Mouse (Mus musculus) heart, postnatal 0 days (tissue): ENCODE measurements around the gene Slc18b1. TPM values are rescaled to one million over a fixed set of nuclear protein-coding genes. Genes with fewer than 3 reads are reported as not detected.
"Not testable (repeated sequence)": the region's sequence is repeated elsewhere in the genome, so short reads cannot be mapped to it uniquely, and the experiment has no call there.

Experiments
- ATAC-seq: fragments of 200-750 bp; cut with Nextera tagmentation; 2 replicates; pipeline ENCODE4 v1.8.0; 2017; ENCODE audit warnings: low read depth, moderate number of reproducible peaks, moderate library complexity; ENCODE audit not compliant: insufficient read depth
- DNase-seq: peaks from one replicate; pipeline ENCODE4 v3.0.0-alpha.2; 2016; ENCODE audit warnings: low spot score
- H3K27ac ChIP-seq: fragments of 300-500 bp; sonication (generic); 2 replicates; pipeline ENCODE4 v1.5.1; 2014; ENCODE audit warnings: low read depth, mild to moderate bottlenecking
- H3K27me3 ChIP-seq: fragments of 300-500 bp; sonication (generic); 2 replicates; pipeline ENCODE4 v1.6.1; 2014; ENCODE audit warnings: low read length, mixed read lengths; ENCODE audit not compliant: control insufficient read depth, insufficient read depth
- H3K36me3 ChIP-seq: fragments of 300-500 bp; sonication (generic); replicated peaks from 2 replicates; pipeline ENCODE4 v1.6.1; 2014; ENCODE audit warnings: low read length, mixed read lengths; ENCODE audit not compliant: control insufficient read depth, insufficient read depth
- H3K4me1 ChIP-seq: fragments of 300-500 bp; sonication (generic); 2 replicates; pipeline ENCODE4 v1.6.1; 2014; ENCODE audit warnings: antibody characterized with exemption; ENCODE audit not compliant: control insufficient read depth, insufficient read depth
- H3K4me2 ChIP-seq: fragments of 300-500 bp; sonication (generic); 2 replicates; pipeline ENCODE4 v1.6.1; 2014; ENCODE audit warnings: low read depth, mild to moderate bottlenecking, low read length, moderate library complexity
- H3K4me3 ChIP-seq: fragments of 300-500 bp; sonication (generic); 2 replicates; pipeline ENCODE4 v1.5.1; 2014; ENCODE audit warnings: low read depth, low read length
- H3K9ac ChIP-seq: fragments of 300-500 bp; sonication (generic); replicated peaks from 2 replicates; pipeline ENCODE4 v1.6.1; 2014; ENCODE audit warnings: low read depth, low read length, mixed read lengths
- H3K9me3 ChIP-seq: fragments of 300-500 bp; sonication (generic); replicated peaks from 2 replicates; pipeline ENCODE4 v1.6.1; 2016; ENCODE audit warnings: low read length; ENCODE audit not compliant: control insufficient read depth
- CTCF ChIP-seq: IDR thresholded peaks from 2 replicates; pipeline ENCODE4 v1.5.1; 2016; ENCODE audit warnings: antibody characterized with exemption, control low read depth, low read depth
- EP300 ChIP-seq: IDR thresholded peaks from 2 replicates; pipeline ENCODE4 v1.6.1; 2016; ENCODE audit warnings: antibody characterized with exemption, low read depth
- WGBS: fragments of 180-500 bp; shearing (Covaris S2); extraction: QIAGEN DNeasy Blood & Tissue Kit; methylation state at CpG from one replicate; pipeline ENCODE4 v1.1.7; 2014; 5-methylcytosine and 5-hydroxymethylcytosine counted together
- polyA plus RNA-seq: library from polyadenylated mRNA; unstranded; fragments of >200 nt; fragmentation: Nextera tagmentation; extraction: Ambion mirVana; gene quantifications from 2 replicates; pipeline ENCODE4 v1.2.1, GENCODE M21; 2015
- total RNA-seq: library from RNA; depleted of rRNA; stranded (reverse); fragments of >200 nt; gene quantifications from 2 replicates; pipeline ENCODE4 v1.2.3, GENCODE M21; 2014; ENCODE audit warnings: low replicate concordance

The Slc18b1 gene
- total and polyA plus RNA-seq, 2 experiments from 2014 or later: 4.6 to 7.2 TPM

- Histone ChIP-seq H3K4me2 (peak overlapping the region; percentile 85), H3K4me3 (peak overlapping the region; percentile 93), H3K9me3 (no peaks in the 10 kb centered on the region), H3K27me3 (no peaks in the 10 kb centered on the region), H3K9ac (peak overlapping the region; percentile 88), H3K4me1 (peaks cover 8% of the 10 kb centered on the region), H3K36me3 (peaks cover 33% of the 10 kb centered on the region), H3K27ac (0 out of 2 replicates have a peak overlapping the region, but pooled peaks have one; percentile 12)
- DNase-seq: no peak
- ATAC-seq: no peak
- TF ChIP-seq CTCF (no peak), EP300 (no peak)
- WGBS: 3% methylated on average over 4 of the region's 4 CpGs
Observed at GRCm38 (mm10) chr10:23786040-23786439, 10.7 kb upstream of the Slc18b1 start.

- not testable (repeated sequence) for DNase-seq, H3K27me3 ChIP-seq, H3K4me1 ChIP-seq, H3K9me3 ChIP-seq
- Histone ChIP-seq H3K4me2 (peak overlapping the region; percentile 85), H3K9ac (peak overlapping the region; percentile 88), H3K27ac (peak overlapping the region; percentile 84), H3K4me3 (peak overlapping the region; percentile 93), H3K36me3 (peaks cover 33% of the 10 kb centered on the region)
- under 1% methylated on average over 23 of the region's 23 CpGs for WGBS
- ATAC-seq: peak; percentile 27
Observed at GRCm38 (mm10) chr10:23786631-23787038, 10.2 kb upstream of the Slc18b1 start.

GRCm38 (mm10) chr10:23787062-23787821 is 9.5 kb upstream of the Slc18b1 start, which contains the start of gene Rps12:
Gene Rps12, minus strand, starts transcription at chr10:23787275.
- Histone ChIP-seq H3K36me3 (peaks cover 33% of the 10 kb centered on the region), H3K9ac (peak within 1 kb of the TSS; percentile 88), H3K9me3 (no peaks in the 10 kb centered on the region), H3K4me2 (peak within 1 kb of the TSS; percentile 91), H3K4me1 (peaks cover 8% of the 10 kb centered on the region), H3K27me3 (no peaks in the 10 kb centered on the region), H3K27ac (peak within 1 kb of the TSS; percentile 84), H3K4me3 (peak within 1 kb of the TSS; percentile 93)
- DNase-seq (peak; percentile 98), ATAC-seq (peak; percentile 98)
- TF ChIP-seq EP300 (peak; percentile 98), CTCF (0 out of 2 replicates have a peak, but pooled peaks have one; percentile 0)
- WGBS: under 1% methylated on average over 51 of the region's 51 CpGs

GRCm38 (mm10) chr10:23788056-23788600 is 8.7 kb upstream of the Slc18b1 start:
- Histone ChIP-seq H3K4me1 (peaks cover 8% of the 10 kb centered on the region), H3K27ac (peak overlapping the region; percentile 76), H3K4me3 (peak overlapping the region; percentile 93), H3K36me3 (peaks cover 29% of the 10 kb centered on the region), H3K9ac (peak overlapping the region; percentile 85), H3K4me2 (peak overlapping the region; percentile 91), H3K9me3 (no peaks in the 10 kb centered on the region), H3K27me3 (no peaks in the 10 kb centered on the region)
- WGBS: 2% methylated on average over 8 of the region's 8 CpGs
- TF ChIP-seq CTCF (no peak), EP300 (no peak)
- DNase-seq: no peak
- ATAC-seq: no peak

- Histone ChIP-seq H3K27me3 (no peaks in the 10 kb centered on the region), H3K36me3 (0 out of 2 replicates have a peak, but pooled peaks cover 4% of the 10 kb centered on the region), H3K9ac (peak overlapping the region; percentile 87), H3K4me3 (peak overlapping the region; percentile 81), H3K4me1 (no peaks in the 10 kb centered on the region), H3K9me3 (no peaks in the 10 kb centered on the region), H3K4me2 (peak overlapping the region; percentile 82), H3K27ac (peak overlapping the region; percentile 57)
- ATAC-seq: no peak
- DNase-seq: no peak
- WGBS: 49% methylated on average over 9 of the region's 9 CpGs
- TF ChIP-seq CTCF (no peak), EP300 (no peak)
Observed at GRCm38 (mm10) chr10:23795871-23796520, 790 bp upstream of the Slc18b1 start.
